Mouse (Mus musculus) limb, embryonic 10.5 days (tissue): Measurements from ENCODE around the gene Ckap2l. TPM values are rescaled to one million over a fixed set of nuclear protein-coding genes. Genes with fewer than 3 reads are reported as not detected.

ENCODE experiments used
- DNase-seq: peaks from one replicate; pipeline ENCODE4 v3.0.0-alpha.2; 2017; ENCODE audit warnings: low spot score
- H3K27ac ChIP-seq: fragments of 300-500 bp; sonication (generic); 2 replicates; pipeline ENCODE4 v1.5.1; 2016; ENCODE audit warnings: mild to moderate bottlenecking
- H3K27me3 ChIP-seq: fragments of 300-500 bp; sonication (generic); 2 replicates; pipeline ENCODE4 v1.6.1; 2016; ENCODE audit warnings: low read depth, mild to moderate bottlenecking; ENCODE audit not compliant: poor library complexity, severe bottlenecking
- H3K36me3 ChIP-seq: fragments of 300-500 bp; sonication (generic); 2 replicates; pipeline ENCODE4 v1.6.1; 2016; ENCODE audit warnings: mild to moderate bottlenecking, moderate library complexity
- H3K4me1 ChIP-seq: fragments of 300-500 bp; sonication (generic); 2 replicates; pipeline ENCODE4 v1.6.1; 2016
- H3K4me3 ChIP-seq: fragments of 300-500 bp; sonication (generic); 2 replicates; pipeline ENCODE4 v1.5.1; 2016; ENCODE audit warnings: mild to moderate bottlenecking, moderate library complexity
- H3K9me3 ChIP-seq: fragments of 300-500 bp; sonication (generic); replicated peaks from 2 replicates; pipeline ENCODE4 v1.6.1; 2016; ENCODE audit warnings: mild to moderate bottlenecking
- WGBS: fragments of 180-500 bp; shearing (Covaris S2); methylation state at CpG from one replicate; pipeline ENCODE4 v1.1.7; 2016; 5-methylcytosine and 5-hydroxymethylcytosine counted together
- polyA plus RNA-seq: library from polyadenylated mRNA; unstranded; fragments of >200 nt; fragmentation: Nextera tagmentation; extraction: Ambion mirVana; gene quantifications from 2 replicates; pipeline ENCODE4 v1.2.1, GENCODE M21; 2016

Gene Ckap2l
- 56.4 and 62.8 TPM in 2 replicates for polyA plus RNA-seq

- no peaks in the 10 kb centered on the region for H3K27me3 ChIP-seq
- DNase-seq, result peak; percentile 95
- H3K36me3 ChIP-seq, result peaks cover 16% of the 10 kb centered on the region
- H3K9me3 ChIP-seq, result no peaks in the 10 kb centered on the region
- H3K4me1 ChIP-seq, result peaks cover 20% of the 10 kb centered on the region
- WGBS, result under 1% methylated on average over 50 of the region's 50 CpGs
- peak within 1 kb of the TSS; percentile 83 for H3K4me3 ChIP-seq
- peak within 1 kb of the TSS; percentile 93 for H3K27ac ChIP-seq
These were observed at the start of gene Ckap2l for GRCm38 (mm10) chr2:129296671-129297588. Gene Ckap2l (minus strand): TSS chr2:129297212.

GRCm38 (mm10) chr2:129338138-129338621 is 41.2 kb upstream of the Ckap2l start:
- no peaks in the 10 kb centered on the region for H3K4me1 ChIP-seq
- H3K27me3 ChIP-seq, result no peaks in the 10 kb centered on the region
- H3K4me3 ChIP-seq, result no peak overlapping the region
- no peaks in the 10 kb centered on the region for H3K36me3 ChIP-seq
- H3K9me3 ChIP-seq, result no peaks in the 10 kb centered on the region
- H3K27ac ChIP-seq, result no peak overlapping the region
- no peak for DNase-seq
- WGBS, result 84% methylated on average over 6 of the region's 6 CpGs

GRCm38 (mm10) chr2:129333471-129333870 is 36.5 kb upstream of the Ckap2l start:
- no peak for DNase-seq
- H3K27me3 ChIP-seq, result no peaks in the 10 kb centered on the region
- WGBS, result 64% methylated on average over 4 of the region's 4 CpGs
- peaks cover 5% of the 10 kb centered on the region; the same call in 1 of the 2 replicates for H3K4me1 ChIP-seq
- H3K36me3 ChIP-seq, result no peaks in the 10 kb centered on the region
- H3K27ac ChIP-seq, result no peak overlapping the region
- no peaks in the 10 kb centered on the region for H3K9me3 ChIP-seq
- H3K4me3 ChIP-seq, result no peak overlapping the region

GRCm38 (mm10) chr2:129330540-129330939 is 33.5 kb upstream of the Ckap2l start:
- no peaks in the 10 kb centered on the region for H3K9me3 ChIP-seq
- no peak overlapping the region for H3K27ac ChIP-seq
- no peaks in the 10 kb centered on the region for H3K36me3 ChIP-seq
- peaks cover 5% of the 10 kb centered on the region; the same call in 1 of the 2 replicates for H3K4me1 ChIP-seq
- no peak overlapping the region for H3K4me3 ChIP-seq
- no peaks in the 10 kb centered on the region for H3K27me3 ChIP-seq
- DNase-seq, result no peak
- WGBS, result 85% methylated on average over 13 of the region's 13 CpGs

GRCm38 (mm10) chr2:129330024-129330423 is 33.0 kb upstream of the Ckap2l start:
- Histone ChIP-seq H3K4me3 (no peak overlapping the region), H3K4me1 (peaks cover 5% of the 10 kb centered on the region; the same call in 1 of the 2 replicates), H3K9me3 (no peaks in the 10 kb centered on the region), H3K36me3 (no peaks in the 10 kb centered on the region), H3K27ac (no peak overlapping the region), H3K27me3 (no peaks in the 10 kb centered on the region)
- 70% methylated on average over 7 of the region's 7 CpGs for WGBS
- no peak for DNase-seq

GRCm38 (mm10) chr2:129328238-129328637 is 31.2 kb upstream of the Ckap2l start:
- no peak overlapping the region for H3K27ac ChIP-seq
- WGBS, result 93% methylated on average over 4 of the region's 4 CpGs
- no peak for DNase-seq
- H3K27me3 ChIP-seq, result no peaks in the 10 kb centered on the region
- no peaks in the 10 kb centered on the region for H3K9me3 ChIP-seq
- H3K4me3 ChIP-seq, result no peak overlapping the region
- H3K4me1 ChIP-seq, result peaks cover 5% of the 10 kb centered on the region; the same call in 1 of the 2 replicates
- no peaks in the 10 kb centered on the region for H3K36me3 ChIP-seq

GRCm38 (mm10) chr2:129324216-129324615 is 27.2 kb upstream of the Ckap2l start:
- H3K27me3 ChIP-seq, result no peaks in the 10 kb centered on the region
- no peaks in the 10 kb centered on the region for H3K36me3 ChIP-seq
- no peak overlapping the region for H3K4me3 ChIP-seq
- H3K27ac ChIP-seq, result no peak overlapping the region
- 81% methylated on average over 3 of the region's 3 CpGs for WGBS
- no peaks in the 10 kb centered on the region for H3K9me3 ChIP-seq
- no peaks in the 10 kb centered on the region for H3K4me1 ChIP-seq
- DNase-seq, result no peak

GRCm38 (mm10) chr2:129322117-129322635 is 25.2 kb upstream of the Ckap2l start:
- DNase-seq, result no peak
- H3K4me3 ChIP-seq, result no peak overlapping the region
- no peaks in the 10 kb centered on the region for H3K36me3 ChIP-seq
- H3K4me1 ChIP-seq, result no peaks in the 10 kb centered on the region
- WGBS, result 88% methylated on average over 1 of the region's 1 CpGs
- no peak overlapping the region for H3K27ac ChIP-seq
- H3K27me3 ChIP-seq, result no peaks in the 10 kb centered on the region
- no peaks in the 10 kb centered on the region for H3K9me3 ChIP-seq

- no peak overlapping the region for H3K4me3 ChIP-seq
- H3K9me3 ChIP-seq, result no peaks in the 10 kb centered on the region
- 91% methylated on average over 8 of the region's 8 CpGs for WGBS
- no peak for DNase-seq
- H3K27ac ChIP-seq, result no peak overlapping the region
- H3K4me1 ChIP-seq, result no peaks in the 10 kb centered on the region
- no peaks in the 10 kb centered on the region for H3K27me3 ChIP-seq
- no peaks in the 10 kb centered on the region for H3K36me3 ChIP-seq
These were observed 23.1 kb upstream of the Ckap2l start for GRCm38 (mm10) chr2:129320033-129320605.

GRCm38 (mm10) chr2:129315831-129316230 is 18.8 kb upstream of the Ckap2l start:
- 87% methylated on average over 4 of the region's 4 CpGs for WGBS
- DNase-seq, result no peak
- H3K9me3 ChIP-seq, result no peaks in the 10 kb centered on the region
- H3K4me1 ChIP-seq, result no peaks in the 10 kb centered on the region
- no peak overlapping the region for H3K27ac ChIP-seq
- no peaks in the 10 kb centered on the region for H3K27me3 ChIP-seq
- H3K4me3 ChIP-seq, result no peak overlapping the region
- no peaks in the 10 kb centered on the region for H3K36me3 ChIP-seq

GRCm38 (mm10) chr2:129314880-129315279 is 17.9 kb upstream of the Ckap2l start:
- WGBS, result 87% methylated on average over 6 of the region's 6 CpGs
- Histone ChIP-seq H3K36me3 (no peaks in the 10 kb centered on the region), H3K9me3 (no peaks in the 10 kb centered on the region), H3K27ac (no peak overlapping the region), H3K27me3 (no peaks in the 10 kb centered on the region), H3K4me1 (no peaks in the 10 kb centered on the region), H3K4me3 (no peak overlapping the region)
- DNase-seq, result no peak

- no peaks in the 10 kb centered on the region for H3K9me3 ChIP-seq
- H3K27me3 ChIP-seq, result no peaks in the 10 kb centered on the region
- WGBS, result 100% methylated on average over 1 of the region's 1 CpGs
- no peaks in the 10 kb centered on the region for H3K36me3 ChIP-seq
- no peaks in the 10 kb centered on the region for H3K4me1 ChIP-seq
- H3K27ac ChIP-seq, result no peak overlapping the region
- no peak for DNase-seq
- H3K4me3 ChIP-seq, result no peak overlapping the region
These were observed 16.9 kb upstream of the Ckap2l start for GRCm38 (mm10) chr2:129313934-129314333.

GRCm38 (mm10) chr2:129309836-129310235 is 12.8 kb upstream of the Ckap2l start, which contains the start of gene Il1a:
Gene Il1a (minus strand): TSS chr2:129309972.
- no peaks in the 10 kb centered on the region for H3K27me3 ChIP-seq
- H3K9me3 ChIP-seq, result no peaks in the 10 kb centered on the region
- no peaks in the 10 kb centered on the region for H3K36me3 ChIP-seq
- no peaks in the 10 kb centered on the region for H3K4me1 ChIP-seq
- WGBS, result 88% methylated on average over 7 of the region's 7 CpGs
- H3K4me3 ChIP-seq, result no peak within 1 kb of the TSS
- no peak for DNase-seq
- H3K27ac ChIP-seq, result no peak within 1 kb of the TSS
